Mouse (Mus musculus) c-Kit-positive CD71-positive TER-119-positive erythroid progenitor cells, embryonic 14.5 days (primary cell): ENCODE results near the gene Cpsf2.

Experiments used
- DNase-seq: peaks from one replicate; pipeline ENCODE4 v3.0.0-alpha.2; 2013; ENCODE audit warnings: low spot score

Gene Cpsf2

GRCm38 (mm10) chr12:101980266-101980665 lies 4.5 kb downstream of the Cpsf2 start:
- DNase-seq = no peak

DNA sequence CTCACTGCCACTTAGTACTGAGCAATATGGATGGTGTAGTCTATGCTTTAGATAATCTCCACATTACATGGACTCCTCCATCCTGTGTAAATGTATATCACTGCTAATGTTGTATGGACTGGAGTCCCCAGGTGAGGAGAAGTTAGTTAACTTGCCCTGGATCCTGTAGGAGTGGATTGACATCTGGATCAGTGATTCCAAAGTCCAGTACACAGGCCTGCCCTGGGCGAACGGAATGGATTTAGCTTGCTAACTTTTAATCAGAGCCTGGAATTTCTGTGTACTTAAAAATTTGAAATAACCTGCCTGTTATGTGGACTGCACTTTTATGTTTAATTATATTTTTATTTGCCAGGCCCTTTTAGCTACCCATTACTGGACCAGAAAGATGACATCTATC lies 5.8 kb downstream of the Cpsf2 start:
- DNase-seq = no peak

- no peak for DNase-seq
These were observed 7.2 kb downstream of the Cpsf2 start for GRCm38 (mm10) chr12:101982977-101983376.

DNA sequence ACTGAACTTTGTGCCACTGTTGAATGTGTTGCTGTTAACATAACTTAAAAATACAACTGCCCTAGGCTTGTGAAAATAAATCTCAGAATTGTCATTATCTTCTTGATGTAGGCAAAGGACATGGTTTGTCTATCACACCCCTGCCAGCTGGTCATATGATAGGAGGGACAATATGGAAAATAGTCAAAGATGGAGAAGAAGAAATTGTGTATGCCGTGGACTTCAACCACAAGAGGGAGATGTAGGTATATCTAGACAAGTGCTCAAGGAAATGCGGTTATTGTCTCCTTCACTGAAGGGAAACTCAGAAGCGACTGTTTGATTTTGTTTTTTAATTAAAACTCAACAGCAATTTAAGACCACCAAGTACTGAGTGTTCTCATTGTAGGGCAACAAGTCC lies 9.3 kb downstream of the Cpsf2 start:
- DNase-seq = no peak

DNA sequence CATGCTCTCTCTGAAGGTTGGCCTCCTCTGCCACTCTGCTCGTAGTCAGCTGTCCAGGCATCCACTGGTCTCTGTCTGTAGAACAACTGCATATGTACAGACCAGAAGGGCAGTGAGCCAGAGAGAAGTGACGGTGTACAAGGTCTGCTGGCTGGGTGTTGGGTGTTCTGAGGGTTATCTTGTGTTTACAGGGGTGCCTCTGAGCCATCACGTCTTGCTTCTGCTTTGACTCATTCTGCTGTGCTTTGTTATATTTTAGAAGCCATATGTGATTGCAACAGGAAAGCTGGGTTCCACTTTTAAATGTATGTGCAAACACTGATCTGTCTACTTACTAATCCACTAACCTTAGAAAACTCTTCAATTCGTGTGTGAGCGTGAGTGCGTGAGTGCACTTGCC lies 11.9 kb downstream of the Cpsf2 start:
- DNase-seq = no peak

DNA sequence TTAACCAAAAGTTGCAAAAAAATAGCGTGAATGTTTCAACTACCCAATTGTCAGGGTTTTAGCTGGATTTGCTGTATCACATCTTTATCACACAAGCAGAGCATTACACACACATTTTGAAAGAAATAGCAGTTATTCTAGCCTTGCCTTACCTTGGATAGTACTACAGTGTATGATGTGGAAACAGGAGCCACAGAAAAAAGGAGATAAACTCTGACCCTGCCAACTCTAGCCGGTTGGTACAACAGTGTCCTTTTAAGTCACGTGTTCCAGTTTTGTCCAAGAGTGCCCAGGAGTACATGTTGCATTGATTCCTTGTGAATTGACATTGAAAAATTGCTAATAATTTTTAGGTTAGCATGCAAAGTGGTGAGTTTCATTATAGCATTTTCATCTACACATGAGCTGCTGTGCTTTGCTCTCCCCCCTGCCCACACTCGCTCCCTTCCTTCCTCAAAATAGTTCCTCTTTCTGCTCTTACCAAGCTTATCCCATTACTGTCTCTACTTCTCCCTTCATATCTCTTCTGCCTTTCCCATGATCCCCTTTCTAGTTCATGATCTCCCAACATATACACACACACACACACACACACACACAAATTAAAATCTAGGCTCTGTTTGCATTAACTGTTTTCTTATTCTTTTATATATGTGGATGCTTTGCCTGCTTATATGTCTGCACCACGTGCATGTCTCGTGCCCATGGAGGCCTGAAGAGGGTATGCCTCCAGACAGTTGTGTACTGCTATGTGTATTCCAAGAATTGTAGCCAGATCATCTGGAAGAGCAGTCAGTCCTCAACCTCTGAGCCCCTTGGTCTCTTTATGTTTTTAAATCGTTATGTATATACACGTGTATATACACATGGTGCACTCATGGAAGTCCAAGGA lies 19.0 kb downstream of the Cpsf2 start:
- DNase-seq = no peak

- DNase-seq = no peak
These were observed 23.1 kb downstream of the Cpsf2 start for GRCm38 (mm10) chr12:101998929-101999328.

DNA sequence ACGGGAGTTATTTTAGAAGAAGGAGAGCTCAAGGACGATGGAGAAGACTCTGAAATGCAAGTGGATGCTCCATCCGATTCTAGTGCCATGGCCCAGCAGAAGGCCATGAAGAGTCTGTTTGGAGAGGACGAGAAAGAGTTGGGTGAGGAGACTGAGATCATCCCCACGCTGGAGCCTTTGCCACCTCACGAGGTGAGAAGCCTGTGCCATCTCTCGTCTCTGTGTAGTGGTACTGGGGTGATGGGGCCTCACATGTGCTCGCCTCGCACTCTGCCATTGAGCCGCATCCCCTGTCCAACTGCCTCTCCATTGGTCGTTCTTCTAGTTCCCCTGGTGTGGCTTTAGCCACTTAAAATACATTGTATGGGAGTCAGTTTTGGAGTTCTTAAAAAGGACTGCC lies 25.0 kb downstream of the Cpsf2 start:
- DNase-seq = no peak

DNA sequence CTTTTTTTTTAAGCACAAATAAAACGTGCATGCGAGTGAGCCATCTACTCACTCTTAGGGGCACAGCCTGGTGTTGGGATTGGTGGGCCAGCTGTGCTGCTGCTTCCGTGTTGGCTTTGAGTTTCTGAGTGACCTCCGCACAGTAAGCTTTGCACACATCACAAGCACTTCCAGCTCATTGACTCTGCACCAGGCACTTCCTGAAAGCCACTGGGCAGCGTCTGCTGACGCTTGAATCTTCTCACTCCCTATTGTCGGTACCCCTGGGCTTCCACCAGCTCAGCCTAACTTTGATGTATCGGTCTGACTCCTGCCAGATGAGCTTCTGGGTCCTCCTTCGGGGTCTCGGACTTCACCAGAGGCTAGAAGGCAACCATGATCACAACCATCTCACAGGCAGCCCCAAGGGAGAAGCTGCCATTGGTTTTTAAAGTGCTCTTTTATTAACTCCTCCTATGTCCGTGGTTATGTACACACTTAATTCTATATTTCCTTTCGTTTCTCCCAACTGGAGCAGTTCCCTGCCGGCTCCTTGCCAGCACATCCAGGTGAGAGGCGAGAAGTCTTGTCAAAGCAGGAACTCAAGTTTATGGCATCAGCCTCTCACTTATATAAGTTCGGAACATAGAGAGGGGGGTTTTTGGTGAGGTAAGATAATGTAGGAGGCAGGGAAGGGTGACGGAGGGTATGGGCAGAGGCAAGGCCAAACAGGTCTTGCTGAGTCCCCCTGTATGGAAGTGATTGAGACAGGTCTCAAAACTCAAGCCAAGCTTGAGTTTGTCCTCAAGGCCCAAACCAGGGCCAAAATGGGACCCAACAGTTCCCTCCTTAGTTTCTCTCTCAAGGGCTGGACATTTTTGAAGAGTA lies 32.6 kb downstream of the Cpsf2 start:
- no peak for DNase-seq

GRCm38 (mm10) chr12:102009551-102009950 lies 33.8 kb downstream of the Cpsf2 start:
- DNase-seq = no peak

GRCm38 (mm10) chr12:102014411-102014810 lies 38.6 kb downstream of the Cpsf2 start:
- DNase-seq = no peak

- no peak for DNase-seq
These were observed 39.3 kb downstream of the Cpsf2 start for GRCm38 (mm10) chr12:102015127-102015526.

DNA sequence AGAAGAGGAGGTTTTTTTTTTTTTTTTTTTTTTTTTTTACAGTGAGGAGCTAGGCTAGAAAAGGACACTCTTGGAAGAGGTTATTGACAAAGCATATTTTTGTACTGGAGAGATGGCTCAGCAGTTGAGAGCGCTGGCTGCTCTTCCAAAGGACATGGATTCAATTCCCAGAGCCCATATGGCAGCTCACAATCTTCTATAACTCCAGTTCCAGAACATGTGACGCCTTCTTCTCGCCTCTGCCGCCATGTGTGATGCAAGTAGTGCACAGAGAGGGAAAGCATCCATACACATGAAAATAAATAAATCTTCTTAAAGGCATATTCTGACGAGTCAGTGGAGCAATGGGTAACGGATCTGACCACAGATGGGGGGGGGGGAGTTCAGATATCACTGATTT lies 46.1 kb downstream of the Cpsf2 start:
- no peak for DNase-seq

GRCm38 (mm10) chr12:102029184-102029583 lies 53.4 kb downstream of the Cpsf2 start:
- no peak for DNase-seq

- DNase-seq = no peak
These were observed 54.2 kb downstream of the Cpsf2 start for GRCm38 (mm10) chr12:102029892-102030446.

DNA sequence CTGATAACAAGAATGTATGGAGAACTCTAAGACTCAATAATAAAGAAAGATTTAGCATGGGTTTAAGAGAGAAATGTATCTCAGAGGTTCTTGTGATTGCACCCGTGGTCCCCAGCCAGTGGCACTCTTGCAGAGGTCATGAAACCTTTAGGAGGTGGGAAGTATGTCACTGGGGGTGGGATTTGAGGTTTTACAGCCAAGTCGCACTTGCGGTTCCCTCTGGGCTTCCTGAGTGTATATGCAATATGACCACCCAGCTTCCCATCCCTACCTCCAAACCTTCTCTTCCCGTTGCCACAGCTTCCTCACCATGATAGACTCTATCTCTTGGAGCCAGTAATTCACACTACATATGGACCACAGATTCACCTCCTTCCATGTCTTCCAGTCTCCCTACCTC lies 59.1 kb downstream of the Cpsf2 start:
- DNase-seq = no peak

- DNase-seq = no peak
These were observed 64.1 kb downstream of the Cpsf2 start for GRCm38 (mm10) chr12:102039861-102040260.

GRCm38 (mm10) chr12:102041699-102042098 lies 65.9 kb downstream of the Cpsf2 start:
- no peak for DNase-seq

DNA sequence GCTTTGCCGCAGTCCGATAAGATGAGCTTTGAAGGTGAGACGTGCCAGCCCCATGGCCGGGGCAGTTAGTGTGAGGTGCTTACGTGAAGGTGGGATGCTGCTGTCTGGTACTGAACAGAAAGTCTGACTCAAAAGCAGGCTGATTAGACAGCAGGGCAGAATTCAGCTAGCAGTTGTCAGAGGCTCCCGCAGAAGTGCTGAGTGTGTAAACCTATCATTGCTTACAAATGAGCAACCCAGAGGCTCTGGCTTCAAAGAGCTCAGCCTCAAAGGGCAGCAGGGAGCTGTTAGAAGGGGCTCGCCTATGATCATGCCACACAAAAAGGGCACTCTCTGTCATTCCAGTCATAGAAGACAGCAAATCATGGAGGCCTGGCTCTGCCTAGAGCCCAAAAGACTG lies 66.5 kb downstream of the Cpsf2 start:
- DNase-seq = no peak

- no peak for DNase-seq
These were observed 68.1 kb downstream of the Cpsf2 start for GRCm38 (mm10) chr12:102043840-102044239.

- DNase-seq = no peak
These were observed 78.4 kb downstream of the Cpsf2 start for GRCm38 (mm10) chr12:102054155-102054554.

GRCm38 (mm10) chr12:102055758-102056157 lies 80.0 kb downstream of the Cpsf2 start:
- no peak for DNase-seq
